Mouse (Mus musculus) midbrain, embryonic 16.5 days (tissue): ENCODE data around the gene Sft2d1. TPM values are rescaled to one million over a fixed set of nuclear protein-coding genes. Genes with fewer than 3 reads are reported as not detected.
"Not testable (repeated sequence)": the region's sequence is repeated elsewhere in the genome, so short reads cannot be mapped to it uniquely, and the experiment has no call there.

Experiments used
- ATAC-seq: fragments of 200-750 bp; cut with Nextera tagmentation; 2 replicates; pipeline ENCODE4 v1.8.0; 2017; ENCODE audit warnings: moderate TSS enrichment
- H3K27ac ChIP-seq: fragments of 300-500 bp; sonication (generic); 2 replicates; pipeline ENCODE4 v1.5.1; 2014; ENCODE audit warnings: mild to moderate bottlenecking, low read length, mixed read lengths
- H3K27me3 ChIP-seq: fragments of 300-500 bp; sonication (generic); 2 replicates; pipeline ENCODE4 v1.6.1; 2014; ENCODE audit warnings: low read depth, low read length, mixed read lengths; ENCODE audit not compliant: control insufficient read depth, insufficient read depth
- H3K36me3 ChIP-seq: fragments of 300-500 bp; sonication (generic); 2 replicates; pipeline ENCODE4 v1.6.1; 2014; ENCODE audit warnings: mild to moderate bottlenecking, low read length, moderate library complexity, mixed read lengths; ENCODE audit not compliant: control insufficient read depth, insufficient read depth
- H3K4me1 ChIP-seq: fragments of 300-500 bp; sonication (generic); 2 replicates; pipeline ENCODE4 v1.6.1; 2014; ENCODE audit warnings: mild to moderate bottlenecking, low read length, mixed read lengths; ENCODE audit not compliant: control insufficient read depth, insufficient read depth
- H3K4me2 ChIP-seq: fragments of 300-500 bp; sonication (generic); 2 replicates; pipeline ENCODE4 v1.6.1; 2014; ENCODE audit warnings: mild to moderate bottlenecking, low read length, mixed read lengths
- H3K4me3 ChIP-seq: fragments of 300-500 bp; sonication (generic); 2 replicates; pipeline ENCODE4 v1.5.1; 2014; ENCODE audit warnings: low read depth, mild to moderate bottlenecking, low read length, moderate library complexity, mixed read lengths
- H3K9ac ChIP-seq: fragments of 300-500 bp; sonication (generic); 2 replicates; pipeline ENCODE4 v1.6.1; 2014; ENCODE audit warnings: low read depth, low read length, mixed read lengths
- H3K9me3 ChIP-seq: fragments of 300-500 bp; sonication (generic); replicated peaks from 2 replicates; pipeline ENCODE4 v1.6.1; 2014; ENCODE audit warnings: mild to moderate bottlenecking, low read length, mixed read lengths; ENCODE audit not compliant: control insufficient read depth, poor library complexity, severe bottlenecking
- WGBS: fragments of 180-500 bp; shearing (Covaris S2); extraction: QIAGEN DNeasy Blood & Tissue Kit; methylation state at CpG from one replicate; pipeline ENCODE4 v1.1.7; 2014; 5-methylcytosine and 5-hydroxymethylcytosine counted together
- polyA plus RNA-seq: library from polyadenylated mRNA; unstranded; fragments of >200 nt; fragmentation: Nextera tagmentation; extraction: Ambion mirVana; gene quantifications from 2 replicates; pipeline ENCODE4 v1.2.1, GENCODE M21; 2015

The Sft2d1 gene
- polyA plus RNA-seq, 1 experiment from 2014 or later, result 209 TPM

DNA sequence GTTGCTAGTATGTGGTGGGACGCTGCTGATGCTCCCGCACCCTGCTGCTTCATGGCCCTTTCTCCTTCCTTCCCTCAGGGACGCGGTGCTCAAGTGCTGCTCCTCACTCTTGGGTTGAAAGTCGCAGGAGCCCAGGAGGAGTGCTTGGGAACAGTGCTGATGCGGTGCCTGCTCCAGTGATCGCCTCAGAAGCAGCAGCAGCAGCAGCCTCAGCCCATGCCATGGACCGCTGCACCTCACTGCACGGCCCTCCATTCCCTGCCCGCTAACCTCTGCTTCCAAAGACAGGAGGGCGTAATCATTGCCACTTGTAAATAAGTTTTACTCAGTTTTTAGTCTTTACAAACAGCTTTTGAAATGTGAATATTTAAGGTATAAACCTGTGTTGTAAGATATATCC is 16.0 kb downstream of the Sft2d1 start:
- H3K4me2 ChIP-seq, H3K27me3 ChIP-seq, H3K9ac ChIP-seq, H3K9me3 ChIP-seq, H3K4me3 ChIP-seq, ATAC-seq, H3K27ac ChIP-seq, H3K4me1 ChIP-seq: not testable (repeated sequence)
- 75% methylated on average over 9 of the region's 11 CpGs for WGBS
- peaks cover 15% of the 10 kb centered on the region for H3K36me3 ChIP-seq

DNA sequence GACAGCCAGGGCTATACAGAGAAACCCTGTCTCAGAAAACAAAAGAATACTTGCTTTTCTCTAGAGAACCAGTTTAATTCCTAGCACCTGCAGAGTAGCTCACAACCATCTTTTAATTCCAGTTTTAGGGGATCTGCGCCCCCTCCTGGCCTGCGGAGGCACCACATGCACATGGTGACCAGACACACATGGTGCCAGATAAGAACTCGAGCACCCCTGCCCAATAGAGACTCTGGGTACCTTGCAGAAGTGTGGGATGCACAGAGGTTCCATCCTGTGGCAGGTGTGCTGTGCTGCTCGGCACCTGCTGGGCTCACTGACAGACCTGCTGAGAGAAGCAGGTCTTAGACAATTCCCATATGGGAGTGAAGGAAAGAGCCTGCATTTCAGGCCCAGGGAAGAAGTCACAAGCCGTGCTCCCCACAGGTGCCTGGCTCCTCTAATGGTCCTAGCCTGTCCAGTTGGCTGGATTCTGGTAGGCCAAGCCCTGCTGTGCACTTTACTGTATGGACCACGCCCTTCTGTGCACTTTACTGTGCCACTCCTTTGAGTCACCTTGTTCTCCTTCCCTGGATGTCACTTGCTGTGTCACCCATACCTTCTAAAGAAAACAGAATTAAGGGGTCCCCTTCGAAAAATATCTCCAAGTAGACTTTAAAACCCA is 17.7 kb downstream of the Sft2d1 start:
- H3K27me3 ChIP-seq, result no peaks in the 10 kb centered on the region
- H3K9ac ChIP-seq, result no peak overlapping the region
- ATAC-seq, result no peak
- no peaks in the 10 kb centered on the region for H3K9me3 ChIP-seq
- peaks cover 15% of the 10 kb centered on the region for H3K36me3 ChIP-seq
- H3K4me3 ChIP-seq, result no peak overlapping the region
- WGBS, result 73% methylated on average over 7 of the region's 7 CpGs
- H3K4me1 ChIP-seq, result no peaks in the 10 kb centered on the region
- no peak overlapping the region for H3K27ac ChIP-seq
- H3K4me2 ChIP-seq, result no peak overlapping the region

DNA sequence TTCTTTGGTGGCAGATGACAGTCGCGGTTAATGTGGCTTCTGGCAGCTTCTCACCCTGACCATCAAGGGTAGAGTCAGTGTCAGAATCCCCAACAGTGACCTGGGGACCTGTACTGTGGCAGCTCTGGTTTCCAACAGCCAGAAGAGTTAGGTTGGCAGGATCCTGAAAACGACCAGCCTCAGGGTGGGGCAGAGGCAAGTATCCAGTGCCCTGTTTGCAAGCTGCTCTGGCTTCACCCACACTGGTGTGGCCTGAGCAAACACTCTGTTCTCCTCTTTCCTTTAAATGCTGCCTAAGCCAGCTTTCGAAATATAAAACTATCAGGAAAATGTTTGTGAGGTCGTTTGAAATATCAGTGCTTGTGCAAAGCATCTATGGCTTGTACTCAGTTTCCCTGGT is 19.7 kb downstream of the Sft2d1 start:
- H3K27ac ChIP-seq, result no peak overlapping the region
- WGBS, result 76% methylated on average over 5 of the region's 5 CpGs
- no peaks in the 10 kb centered on the region for H3K27me3 ChIP-seq
- peaks cover 13% of the 10 kb centered on the region for H3K36me3 ChIP-seq
- H3K4me2 ChIP-seq, result no peak overlapping the region
- H3K9ac ChIP-seq, result no peak overlapping the region
- no peaks in the 10 kb centered on the region for H3K9me3 ChIP-seq
- no peaks in the 10 kb centered on the region for H3K4me1 ChIP-seq
- H3K4me3 ChIP-seq, result no peak overlapping the region
- ATAC-seq, result no peak

DNA sequence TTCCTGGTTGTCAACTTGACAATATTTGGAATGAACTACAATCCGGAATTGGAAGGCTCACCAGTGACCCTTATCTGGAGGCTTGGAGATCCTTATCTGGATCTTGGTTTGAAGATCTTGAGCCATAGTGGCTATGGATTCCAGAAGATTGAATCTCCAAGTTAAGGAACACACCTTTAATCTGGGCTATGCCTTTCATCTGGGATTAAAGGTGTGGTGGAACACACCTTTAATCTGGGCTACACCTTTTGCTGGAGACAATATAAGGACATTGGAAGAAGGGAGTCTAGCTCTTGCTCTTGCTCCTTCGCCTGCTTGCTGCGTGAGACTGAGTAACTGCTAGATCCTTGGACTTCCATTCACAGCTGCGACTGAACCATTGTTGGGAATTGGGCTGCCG is 26.3 kb downstream of the Sft2d1 start, which contains the start of gene Prr18:
TSS of gene Prr18 (plus strand) at position 301 of the 400 bp plus-strand sequence.
- ATAC-seq, result not testable (repeated sequence)
- H3K4me1 ChIP-seq, result peaks cover 22% of the 10 kb centered on the region
- no CpG with 5 or more reads among the region's 5 CpGs for WGBS

DNA sequence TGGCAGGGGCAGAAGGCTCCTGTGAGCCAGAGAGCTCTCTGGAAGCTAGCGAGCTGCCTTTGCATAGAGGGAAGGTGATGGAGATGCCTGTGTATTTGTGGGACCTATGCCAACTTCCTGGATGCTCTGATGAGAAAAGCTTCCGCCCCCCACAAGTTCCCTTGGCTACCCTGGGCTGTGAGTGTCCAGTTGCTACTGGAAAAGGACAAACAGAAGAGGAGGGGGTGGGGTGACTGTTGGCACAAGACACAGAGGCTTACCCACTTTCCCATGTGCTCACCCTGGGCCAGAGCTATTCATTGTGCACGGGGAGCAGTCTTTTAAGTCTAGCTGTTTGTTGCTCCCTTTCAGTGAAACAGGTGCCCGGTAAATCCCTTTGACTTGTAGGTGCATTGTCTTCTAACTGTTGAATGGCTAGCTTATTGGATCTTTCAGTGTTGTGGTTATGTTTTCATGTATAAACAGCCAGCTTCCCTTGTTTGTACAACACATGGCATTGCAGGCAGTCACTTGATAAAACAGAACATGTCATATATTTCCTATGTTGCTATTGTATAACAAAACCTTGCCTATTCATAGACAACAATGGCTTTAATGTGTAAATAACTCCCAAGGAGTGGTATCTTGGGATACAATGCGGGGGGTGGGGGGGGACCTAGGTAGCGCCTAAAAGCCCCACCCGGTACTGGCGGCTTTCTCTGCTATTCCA is 28.9 kb downstream of the Sft2d1 start:
- ATAC-seq, result peak; percentile 53; the same call in 1 of the 2 replicates
- Histone ChIP-seq H3K9me3 (no peaks in the 10 kb centered on the region), H3K4me3 (peak overlapping the region; percentile 81), H3K4me2 (peak overlapping the region; percentile 98), H3K9ac (peak overlapping the region; percentile 99), H3K4me1 (peaks cover 38% of the 10 kb centered on the region), H3K27me3 (no peaks in the 10 kb centered on the region), H3K27ac (peak overlapping the region; percentile 98), H3K36me3 (no peaks in the 10 kb centered on the region)
- 8% methylated on average over 8 of the region's 8 CpGs for WGBS

More for the DNA sequence above, 26.3 kb downstream of the Sft2d1 start, which contains the start of gene Prr18:
- H3K27ac ChIP-seq, H3K9me3 ChIP-seq, H3K27me3 ChIP-seq, H3K36me3 ChIP-seq, H3K4me2 ChIP-seq, H3K4me3 ChIP-seq, H3K9ac ChIP-seq: not testable (repeated sequence)

DNA sequence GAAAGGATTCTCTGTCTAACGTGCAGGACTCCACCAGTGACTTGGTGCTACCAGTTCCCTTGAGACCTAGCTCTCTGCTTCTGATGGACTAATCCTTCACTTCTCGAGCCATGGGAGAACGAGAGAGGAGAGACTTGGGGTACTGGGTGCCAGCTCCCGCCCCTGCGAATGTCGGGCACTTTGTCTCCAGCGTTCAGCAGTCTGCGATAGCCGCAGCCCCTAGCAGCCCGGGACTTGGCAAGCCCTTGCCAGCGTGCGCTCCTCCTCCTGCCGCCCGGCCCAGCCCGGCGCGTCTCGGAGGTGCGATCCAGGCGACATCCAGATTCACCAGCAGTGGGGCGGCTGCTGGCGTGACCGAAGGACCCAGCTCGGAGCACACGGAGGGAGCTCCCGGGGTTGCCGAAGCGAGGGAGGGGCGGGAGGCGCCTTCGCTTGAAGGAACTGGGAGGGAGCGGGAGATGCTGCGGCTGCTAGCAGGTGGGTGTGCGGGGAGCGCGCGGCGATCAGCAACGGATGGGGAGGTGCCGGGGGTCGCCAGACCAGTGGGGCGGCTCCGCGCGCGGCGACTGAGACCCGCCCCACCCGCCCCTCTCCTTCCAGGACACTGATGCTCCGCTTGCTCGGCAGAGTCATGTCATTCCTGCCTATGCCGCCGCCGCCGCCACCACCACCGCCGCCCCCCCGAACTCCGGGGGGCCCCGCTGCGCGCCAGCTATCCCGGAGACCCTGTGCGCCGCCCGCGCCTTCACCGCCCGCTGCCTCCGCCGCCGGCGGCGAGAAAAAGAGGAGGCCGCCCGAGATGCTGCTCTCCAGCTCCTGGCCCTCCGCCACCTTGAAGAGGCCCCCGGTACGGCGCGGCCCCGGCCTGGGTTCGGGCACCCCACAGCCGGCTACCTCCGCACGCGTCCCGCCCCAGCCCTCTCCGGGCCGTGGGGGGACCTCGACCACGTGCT is 29.8 kb downstream of the Sft2d1 start:
- H3K4me2 ChIP-seq, result peak overlapping the region; percentile 98
- peaks cover 38% of the 10 kb centered on the region for H3K4me1 ChIP-seq

DNA sequence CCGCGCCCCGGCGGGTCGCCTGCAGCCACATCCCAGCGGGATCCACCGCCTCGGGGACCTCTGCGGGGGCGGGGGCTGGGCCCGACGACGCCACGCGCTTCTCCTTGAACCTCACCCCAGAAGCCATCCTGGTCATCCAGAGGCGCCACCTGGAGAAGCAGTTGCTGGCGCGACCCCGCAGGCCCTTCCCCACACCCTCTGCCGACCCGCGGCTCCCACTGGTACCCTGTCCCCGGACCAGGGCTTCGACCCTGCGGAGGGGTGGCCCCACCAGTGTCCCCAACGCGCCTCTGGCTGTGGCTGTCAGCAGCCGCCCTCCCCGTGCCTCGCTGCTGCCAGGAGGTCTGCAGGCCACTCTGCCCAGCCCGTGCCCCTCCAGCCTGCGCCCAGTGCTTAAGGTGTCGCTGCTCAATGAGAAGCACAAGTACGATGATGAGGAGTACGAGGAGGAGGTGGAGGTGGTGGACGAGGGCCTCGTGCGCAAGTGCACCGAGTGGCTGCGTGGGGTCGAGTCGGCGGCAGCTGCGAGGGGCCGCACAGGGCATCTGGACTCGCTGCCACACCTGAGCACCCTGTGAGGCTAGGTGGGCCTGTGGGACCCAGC is 30.6 kb downstream of the Sft2d1 start:
- Histone ChIP-seq H3K4me1 (peaks cover 38% of the 10 kb centered on the region), H3K27ac (peak overlapping the region; percentile 98), H3K4me2 (peak overlapping the region; percentile 98), H3K9ac (peak overlapping the region; percentile 99), H3K36me3 (no peaks in the 10 kb centered on the region), H3K27me3 (no peaks in the 10 kb centered on the region), H3K9me3 (no peaks in the 10 kb centered on the region), H3K4me3 (peak overlapping the region; percentile 81)
- 6% methylated on average over 43 of the region's 46 CpGs for WGBS
- ATAC-seq, result peak; percentile 44

More for the DNA sequence above, 29.8 kb downstream of the Sft2d1 start:
- Histone ChIP-seq H3K27ac (peak overlapping the region; percentile 98), H3K9me3 (no peaks in the 10 kb centered on the region), H3K9ac (peak overlapping the region; percentile 99), H3K36me3 (no peaks in the 10 kb centered on the region), H3K27me3 (no peaks in the 10 kb centered on the region), H3K4me3 (peak overlapping the region; percentile 81)
- peak; percentile 86 for ATAC-seq
- under 1% methylated on average over 57 of the region's 92 CpGs for WGBS

DNA sequence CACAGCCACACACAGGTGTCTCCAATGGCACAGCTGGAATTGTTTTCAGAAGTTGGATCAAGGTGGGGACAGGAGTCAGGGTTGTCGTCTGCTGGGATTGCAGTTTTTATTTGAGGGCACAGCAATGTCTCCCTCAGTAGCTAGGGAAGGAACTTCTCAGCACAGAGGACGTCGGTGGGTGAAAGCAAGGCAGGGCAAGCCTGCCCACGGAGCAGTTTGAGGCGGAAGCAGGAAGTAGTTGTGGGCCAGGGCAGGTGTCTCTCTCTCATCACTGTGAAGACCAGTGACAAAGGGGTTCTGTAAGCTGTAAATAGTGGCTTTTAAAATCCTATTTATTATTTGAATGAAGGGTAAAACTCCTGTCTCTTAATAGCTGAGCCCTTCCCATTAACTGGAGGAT is 31.8 kb downstream of the Sft2d1 start:
- Histone ChIP-seq H3K36me3 (no peaks in the 10 kb centered on the region), H3K27me3 (no peaks in the 10 kb centered on the region), H3K4me1 (peaks cover 38% of the 10 kb centered on the region), H3K9me3 (no peaks in the 10 kb centered on the region), H3K4me2 (peak overlapping the region; percentile 98), H3K27ac (no peak overlapping the region), H3K4me3 (peak overlapping the region; percentile 81), H3K9ac (peak overlapping the region; percentile 32)
- WGBS, result 34% methylated on average over 5 of the region's 5 CpGs
- no peak for ATAC-seq
